Mouse (Mus musculus): ENCODE data around the gene Scg5.

Gene Scg5

GRCm38 (mm10) chr2:113828943-113829882 is at the start of gene Scg5:
Scg5 (minus strand) TSS chr2:113829121.
- in situ Hi-C loops (cut with MboI): no loop called here

GRCm38 (mm10) chr2:113870115-113870514 is 41.2 kb upstream of the Scg5 start:
- in situ Hi-C loops (cut with MboI): no loop called here

- in situ Hi-C loops (cut with MboI): no loop called here
Measured at GRCm38 (mm10) chr2:113868404-113868803, 39.5 kb upstream of the Scg5 start.

- in situ Hi-C loops (cut with MboI): no loop called here
Measured at GRCm38 (mm10) chr2:113866155-113866554, 37.2 kb upstream of the Scg5 start.

GRCm38 (mm10) chr2:113849141-113849540 is 20.2 kb upstream of the Scg5 start:
- in situ Hi-C loops (cut with MboI): no loop called here

GRCm38 (mm10) chr2:113848245-113849121 is 19.6 kb upstream of the Scg5 start, which contains the start of gene Arhgap11a:
Arhgap11a (minus strand) TSS chr2:113848661.
- in situ Hi-C loops (cut with MboI): no loop called here

GRCm38 (mm10) chr2:113847678-113848244 is 18.8 kb upstream of the Scg5 start:
- in situ Hi-C loops (cut with MboI): no loop called here

GRCm38 (mm10) chr2:113845081-113845480 is 16.2 kb upstream of the Scg5 start:
- in situ Hi-C loops (cut with MboI): no loop called here

- in situ Hi-C loops (cut with MboI): no loop called here
Measured at GRCm38 (mm10) chr2:113841656-113842437, 12.9 kb upstream of the Scg5 start.

GRCm38 (mm10) chr2:113839488-113839887 is 10.6 kb upstream of the Scg5 start:
- in situ Hi-C loops (cut with MboI): no loop called here

- in situ Hi-C loops (cut with MboI): no loop called here
Measured at GRCm38 (mm10) chr2:113835219-113835618, 6.3 kb upstream of the Scg5 start.

GRCm38 (mm10) chr2:113828086-113828942 is 607 bp downstream of the Scg5 start:
- in situ Hi-C loops (cut with MboI): no loop called here

GRCm38 (mm10) chr2:113823909-113824308 is 5.0 kb downstream of the Scg5 start:
- in situ Hi-C loops (cut with MboI): no loop called here

GRCm38 (mm10) chr2:113822367-113822766 is 6.6 kb downstream of the Scg5 start:
- in situ Hi-C loops (cut with MboI): no loop called here

GRCm38 (mm10) chr2:113821176-113821734 is 7.7 kb downstream of the Scg5 start:
- in situ Hi-C loops (cut with MboI): no loop called here

- in situ Hi-C loops (cut with MboI): no loop called here
Measured at GRCm38 (mm10) chr2:113820117-113820516, 8.8 kb downstream of the Scg5 start.

- in situ Hi-C loops (cut with MboI): no loop called here
Measured at GRCm38 (mm10) chr2:113817681-113818606, 11.0 kb downstream of the Scg5 start.

- in situ Hi-C loops (cut with MboI): no loop called here
Measured at GRCm38 (mm10) chr2:113807640-113808039, 21.3 kb downstream of the Scg5 start.
